ENCODE assay signal across 8 mouse cellular contexts in genomic region chr15:79951730-79952503, GRCm38 (mm10). TPM values are rescaled to one million over a fixed set of nuclear protein-coding genes. Genes with fewer than 3 reads are reported as not detected.
DNase-seq lines count a peak whose midpoint lies in the region; ATAC-seq lines count a peak whose summit lies in the region.

No protein-coding gene starts in this region.

- ATAC-seq in forebrain, embryonic 15.5 days (replicated peaks), result no peak
- no peak for ATAC-seq in forebrain, embryonic 13.5 days
- 0 out of 2 replicates have a peak, but pooled peaks have one; percentile 19 for ATAC-seq in limb, embryonic 12.5 days (ENCODE audit: insufficient number of reproducible peaks, insufficient read depth, low FRiP score, low TSS enrichment, low read depth)

- H3K4me3 ChIP-seq in forebrain, embryonic 15.5 days, result no peak overlapping the region
- no peak overlapping the region for H3K4me3 ChIP-seq in forebrain, embryonic 13.5 days
- no peak overlapping the region for H3K4me3 ChIP-seq in hindbrain, embryonic 10.5 days
- no peak overlapping the region for H3K4me3 ChIP-seq in limb, embryonic 12.5 days (replicated peaks)

- H3K36me3 ChIP-seq in forebrain, embryonic 15.5 days, result no peaks in the 10 kb centered on the region
- H3K36me3 ChIP-seq in forebrain, embryonic 13.5 days (ENCODE audit: poor library complexity, severe bottlenecking), result no peaks in the 10 kb centered on the region
- no peaks in the 10 kb centered on the region for H3K36me3 ChIP-seq in hindbrain, embryonic 10.5 days
- H3K36me3 ChIP-seq in limb, embryonic 12.5 days, result no peaks in the 10 kb centered on the region

- H3K4me1 ChIP-seq in forebrain, embryonic 15.5 days, result peaks cover 19% of the 10 kb centered on the region
- peaks cover 28% of the 10 kb centered on the region for H3K4me1 ChIP-seq in forebrain, embryonic 13.5 days
- H3K4me1 ChIP-seq in hindbrain, embryonic 10.5 days (replicated peaks), result peaks cover 38% of the 10 kb centered on the region
- peaks cover 36% of the 10 kb centered on the region for H3K4me1 ChIP-seq in limb, embryonic 12.5 days (replicated peaks)

- H3K27me3 ChIP-seq in forebrain, embryonic 15.5 days, result no peaks in the 10 kb centered on the region
- H3K27me3 ChIP-seq in forebrain, embryonic 13.5 days, result no peaks in the 10 kb centered on the region; the same call in 1 of the 2 replicates
- peaks cover 21% of the 10 kb centered on the region for H3K27me3 ChIP-seq in hindbrain, embryonic 10.5 days (ENCODE audit: insufficient read depth, poor library complexity, severe bottlenecking)
- no peaks in the 10 kb centered on the region for H3K27me3 ChIP-seq in limb, embryonic 12.5 days

- H3K9me3 ChIP-seq in forebrain, embryonic 15.5 days, result no peaks in the 10 kb centered on the region
- H3K9me3 ChIP-seq in forebrain, embryonic 13.5 days (replicated peaks), result no peaks in the 10 kb centered on the region
- H3K9me3 ChIP-seq in hindbrain, embryonic 10.5 days, result no peaks in the 10 kb centered on the region
- H3K9me3 ChIP-seq in limb, embryonic 12.5 days, result no peaks in the 10 kb centered on the region

- peak; percentile 70 to 81 for DNase-seq in adrenal gland, postnatal 36 days
- DNase-seq in hindbrain, embryonic 10.5 days (ENCODE audit: low spot score), result no peak
- DNase-seq in adipocyte (ENCODE audit: low spot score), result no peak
- DNase-seq in left cerebral cortex, adult 11 months (ENCODE audit: low spot score), result no peak
- DNase-seq in cerebellum, adult 8-10 months, result no peak

- 49% methylated on average over 14 of the region's 14 CpGs for WGBS in forebrain, embryonic 15.5 days
- 51% methylated on average over 14 of the region's 14 CpGs for WGBS in forebrain, embryonic 13.5 days
- 49% methylated on average over 14 of the region's 14 CpGs for WGBS in hindbrain, embryonic 10.5 days
- WGBS in limb, embryonic 12.5 days, result 39% methylated on average over 14 of the region's 14 CpGs

- no peak overlapping the region for H3K9ac ChIP-seq in forebrain, embryonic 15.5 days (replicated peaks)
- no peak overlapping the region for H3K9ac ChIP-seq in forebrain, embryonic 13.5 days
- no peak overlapping the region for H3K9ac ChIP-seq in limb, embryonic 12.5 days (replicated peaks)

- H3K27ac ChIP-seq in forebrain, embryonic 15.5 days (replicated peaks), result 0 out of 2 replicates have a peak overlapping the region, but pooled peaks have one; percentile 24
- H3K27ac ChIP-seq in forebrain, embryonic 13.5 days, result no peak overlapping the region
- peak overlapping the region; percentile 82 for H3K27ac ChIP-seq in hindbrain, embryonic 10.5 days
- H3K27ac ChIP-seq in limb, embryonic 12.5 days, result peak overlapping the region; percentile 79

- H3K4me2 ChIP-seq in forebrain, embryonic 15.5 days (replicated peaks), result no peak overlapping the region
- no peak overlapping the region for H3K4me2 ChIP-seq in forebrain, embryonic 13.5 days
- 0 out of 2 replicates have a peak overlapping the region, but pooled peaks have one; percentile 5 for H3K4me2 ChIP-seq in limb, embryonic 12.5 days

RNA-seq across cellular contexts. Expression of gene Cbx7, which starts 19.0 kb away (rescaled TPM):
- polyA plus RNA-seq in forebrain, embryonic 15.5 days (2015; fragmentation: Nextera tagmentation; extraction: Ambion mirVana), result 3.6 TPM in 2 replicates
- polyA plus RNA-seq in forebrain, embryonic 13.5 days (2015; fragmentation: Nextera tagmentation; extraction: Ambion mirVana), result 2.5 and 2.9 TPM in 2 replicates
- total RNA-seq in adrenal gland, postnatal 36 days (2021), result 10 to 100 TPM; 11.9 to 20.6 TPM
- 2.4 and 2.9 TPM in 2 replicates for polyA plus RNA-seq in hindbrain, embryonic 10.5 days (2016; fragmentation: Nextera tagmentation; extraction: Ambion mirVana)
- 2.0 and 2.5 TPM in 2 replicates for polyA plus RNA-seq in limb, embryonic 12.5 days (2016; fragmentation: Nextera tagmentation; extraction: Ambion mirVana)

Comparison
In these comparisons a context has a peak if more than half of its experiments do, and no peak if none do; other contexts are left out.
1. DNase-seq: peak in adrenal gland, postnatal 36 days (2 of 2); none in hindbrain, embryonic 10.5 days (single experiment), adipocyte (single experiment), left cerebral cortex, adult 11 months (single experiment) and cerebellum, adult 8-10 months (single experiment).